Mouse (Mus musculus) Patski (cell line): ENCODE measurements around the gene Cyb5d2. TPM values are rescaled to one million over a fixed set of nuclear protein-coding genes. Genes with fewer than 3 reads are reported as not detected.
A peak's percentile ranks its signal among the peaks of the same experiment; 100 is the strongest.

Source experiments
- ATAC-seq: fragments of 100-300 bp; one replicate; pipeline ENCODE4 v1.8.0; 2021
- CTCF ChIA-PET: fragments of 350-600 bp; sonication (Branson Sonifier 250); formaldehyde crosslinking; loops from one replicate; lab custom pipeline; 2022; ENCODE audit warnings: inconsistent platforms; lab: Charles Lee
- POLR2A ChIA-PET: fragments of 350-600 bp; sonication (Branson Sonifier 250); formaldehyde crosslinking; loops from one replicate; lab custom pipeline; 2022; ENCODE audit warnings: antibody characterized with exemption, inconsistent platforms; lab: Charles Lee
- DNase-seq: peaks from one replicate; pipeline ENCODE4 v3.0.0-alpha.2; 2011; ENCODE audit warnings: low read depth, low spot score
- H3K27me3 ChIP-seq: fragments of 371-371 bp; one replicate; pipeline ENCODE4 v1.5.1; 2021
- CTCF ChIP-seq: fragments of 100-300 bp; IDR thresholded peaks from one replicate; pipeline ENCODE4 v1.5.1; 2021
- in situ Hi-C: fragments of 300-500 bp; cut with MboI; formaldehyde crosslinking; loops from 3 replicates; pipeline ENCODE4 v1.11.1; 2018; ENCODE audit warnings: low pct_unique_long_range_greater_than_20kb, mixed read lengths
- polyA plus RNA-seq: library from polyadenylated mRNA; unstranded; gene quantifications from one replicate; pipeline ENCODE4 v1.2.3, GENCODE M21; 2021

The Cyb5d2 gene
- 9.3 TPM for polyA plus RNA-seq

DNA sequence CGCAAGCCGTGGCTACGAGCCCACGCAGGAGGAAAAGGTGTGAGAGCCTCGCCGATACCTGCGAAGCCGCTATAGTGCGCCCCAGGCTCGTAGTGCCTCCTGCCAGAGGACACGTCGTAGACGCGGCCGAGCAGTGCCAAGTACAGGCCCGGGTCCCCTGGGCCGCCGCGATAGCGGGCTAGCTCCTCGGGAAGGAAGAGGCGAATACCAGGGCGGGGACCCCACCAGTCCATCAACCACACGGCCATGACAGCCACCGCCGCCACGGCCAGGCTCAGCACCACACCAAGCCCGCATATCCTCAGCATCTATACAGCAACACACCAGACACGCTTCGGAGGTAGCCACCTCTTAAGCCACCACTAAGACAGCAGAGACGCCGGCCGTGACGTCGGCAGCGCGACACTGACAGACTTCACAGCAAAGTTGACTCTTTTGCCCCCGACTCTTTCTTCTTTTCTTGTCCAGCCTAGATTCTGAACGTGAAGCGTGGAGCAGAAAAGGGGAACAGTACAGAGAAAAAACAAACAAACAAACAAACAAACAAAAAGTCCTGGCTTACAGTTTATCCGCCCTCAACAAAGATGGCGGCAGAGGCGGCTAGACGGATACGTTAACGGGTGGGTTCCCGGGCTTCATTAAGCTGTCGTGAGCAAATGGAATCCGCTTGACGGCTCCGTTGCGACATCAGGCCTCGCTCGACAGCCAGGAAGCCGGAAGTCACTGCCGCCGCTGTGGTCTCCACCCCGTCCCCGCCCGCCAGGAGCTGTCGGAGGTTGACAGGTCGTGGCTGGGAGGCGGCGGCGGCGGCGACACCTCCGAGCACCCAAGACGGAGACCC is at the start of gene Cyb5d2, which contains the start of gene Zzef1:
Gene Cyb5d2 (minus strand): TSS at position 688 of the 841 bp plus-strand sequence.
Gene Zzef1 (plus strand): TSS at position 772 of the 841 bp plus-strand sequence.
- peak; percentile 68 for ATAC-seq
- CTCF ChIA-PET, result no interaction called here
- peak; percentile 79 for DNase-seq
- no peaks in the 10 kb centered on the region for H3K27me3 ChIP-seq
- in situ Hi-C loops, result no loop called here
- no peak for TF ChIP-seq CTCF
- POLR2A ChIA-PET, result interaction anchor here (0.6 kb wide), 1 partner anchor 276 kb away, joined by 3 read pairs; no protein-coding TSS in a partner anchor

DNA sequence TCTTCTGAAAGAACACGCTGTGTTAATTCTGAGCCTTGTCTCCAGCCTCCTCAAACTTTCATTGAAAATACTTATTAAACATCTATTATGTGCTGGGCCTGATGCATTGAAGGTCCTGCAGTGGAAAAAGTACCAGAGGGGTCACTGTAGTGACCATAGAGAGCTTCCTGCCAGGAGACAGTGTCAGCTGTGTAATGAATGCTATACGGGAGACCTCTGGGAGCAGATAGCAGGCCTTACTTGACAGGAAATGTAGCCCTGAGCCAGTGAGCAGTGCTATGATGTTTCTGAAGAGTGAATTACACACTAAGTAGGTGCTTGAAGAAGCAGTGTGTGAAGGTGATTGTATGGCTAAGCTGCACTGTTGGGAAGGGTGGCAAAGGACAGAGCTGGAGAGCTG is 49.6 kb upstream of the Cyb5d2 start:
- DNase-seq (no peak), ATAC-seq (no peak)
- no peaks in the 10 kb centered on the region for H3K27me3 ChIP-seq
- in situ Hi-C loops, result no loop called here
- CTCF ChIA-PET, result no interaction called here
- POLR2A ChIA-PET, result no interaction called here
- no peak for TF ChIP-seq CTCF

DNA sequence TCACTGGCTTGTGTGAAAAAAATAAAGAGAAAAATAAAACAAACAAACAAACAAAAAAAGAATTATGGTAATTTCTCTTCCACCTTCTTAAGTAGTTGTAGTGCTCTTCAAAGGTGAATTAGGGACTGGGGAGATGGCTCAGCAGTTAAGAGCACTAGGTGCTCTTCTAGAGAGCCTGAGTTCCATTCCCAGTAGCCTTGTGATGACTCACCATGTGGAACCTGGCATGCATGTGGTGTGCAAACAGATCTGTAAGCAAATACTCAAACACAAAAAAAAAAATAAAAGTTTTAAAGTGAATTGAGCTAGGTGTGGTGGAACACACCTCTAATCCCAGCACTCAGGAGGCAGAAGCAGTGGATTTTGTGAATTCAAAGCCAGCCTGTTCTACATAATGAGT is 47.6 kb upstream of the Cyb5d2 start:
- H3K27me3 ChIP-seq, result no peaks in the 10 kb centered on the region
- CTCF ChIA-PET, result no interaction called here
- no peak for ATAC-seq
- POLR2A ChIA-PET, result no interaction called here
- in situ Hi-C loops, result no loop called here
- TF ChIP-seq CTCF, result no peak
- no peak for DNase-seq

DNA sequence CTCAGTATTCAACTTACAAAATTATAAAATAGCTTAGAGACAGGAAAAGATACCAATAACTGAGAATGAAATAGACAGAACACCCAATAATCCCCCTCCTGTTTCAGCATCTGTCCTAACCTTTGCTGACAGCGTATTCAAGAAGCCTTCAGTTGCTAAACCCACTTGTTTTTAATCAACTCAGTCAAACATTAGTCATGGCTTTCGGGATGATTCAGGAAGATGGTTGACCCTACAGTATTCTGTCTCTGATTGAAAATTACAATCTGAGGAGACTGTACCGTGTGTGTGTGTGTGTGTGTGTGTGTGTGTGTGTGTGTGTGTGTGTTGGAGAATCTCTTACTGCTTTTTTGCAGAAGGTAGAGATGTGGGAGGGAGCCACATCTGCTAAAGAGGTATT is 46.8 kb upstream of the Cyb5d2 start:
- DNase-seq, result no peak

DNA sequence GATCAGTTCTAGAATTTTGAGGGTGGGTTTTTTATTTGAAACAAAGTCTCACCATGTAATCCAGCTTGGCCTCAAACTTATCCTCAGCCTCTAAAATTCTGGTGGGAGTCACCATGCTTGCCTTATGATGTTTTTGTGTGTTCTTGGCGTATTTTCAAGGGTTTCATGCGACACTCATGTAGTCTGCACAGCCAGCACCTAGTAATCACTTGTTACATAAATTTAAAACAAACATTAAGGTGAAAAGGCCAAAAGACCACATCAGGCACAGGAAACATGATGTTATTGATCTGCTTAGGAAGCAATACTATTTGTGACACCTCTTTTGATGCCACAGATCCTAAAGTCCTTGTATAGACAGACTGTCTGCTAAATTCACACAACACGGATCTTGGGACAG is 33.9 kb upstream of the Cyb5d2 start:
- in situ Hi-C loops, result no loop called here
- H3K27me3 ChIP-seq, result no peaks in the 10 kb centered on the region
- DNase-seq (no peak), ATAC-seq (no peak)
- TF ChIP-seq CTCF, result no peak
- CTCF ChIA-PET, result interaction anchor here (1.5 kb wide), 1 partner anchor 11 kb away, joined by 4 read pairs; no protein-coding TSS in a partner anchor
- POLR2A ChIA-PET, result no interaction called here

More for the DNA sequence above, 46.8 kb upstream of the Cyb5d2 start:
- ChIA-PET CTCF (interaction anchor here (1.1 to 1.3 kb wide), 2 partner anchors 15 to 35 kb away, joined by 3 read pairs; no protein-coding TSS in a partner anchor), POLR2A (no interaction called here)
- in situ Hi-C loops, result no loop called here
- no peaks in the 10 kb centered on the region for H3K27me3 ChIP-seq
- no peak for ATAC-seq
- TF ChIP-seq CTCF, result no peak

DNA sequence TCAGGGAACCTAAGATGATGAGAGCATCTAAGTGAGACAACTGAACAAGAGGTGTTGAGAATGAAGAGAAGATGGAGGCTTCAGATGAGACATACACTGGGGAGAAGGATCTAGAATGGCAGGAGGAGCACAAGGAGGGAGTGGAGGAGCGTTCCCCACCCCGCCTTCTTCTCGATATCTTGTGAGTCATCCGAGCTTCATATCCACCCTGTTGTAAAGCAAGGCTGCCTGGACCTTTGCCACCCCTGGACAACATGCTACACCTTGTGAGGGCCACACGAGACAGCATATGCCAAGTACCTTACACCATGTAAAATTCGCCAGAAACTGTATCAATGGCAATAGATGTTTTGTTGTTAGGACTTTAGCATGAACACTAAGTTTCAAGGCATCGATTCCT is 25.1 kb upstream of the Cyb5d2 start:
- no peak for TF ChIP-seq CTCF
- ChIA-PET POLR2A (no interaction called here), CTCF (no interaction called here)
- no peaks in the 10 kb centered on the region for H3K27me3 ChIP-seq
- in situ Hi-C loops, result no loop called here
- ATAC-seq, result no peak
- no peak for DNase-seq

DNA sequence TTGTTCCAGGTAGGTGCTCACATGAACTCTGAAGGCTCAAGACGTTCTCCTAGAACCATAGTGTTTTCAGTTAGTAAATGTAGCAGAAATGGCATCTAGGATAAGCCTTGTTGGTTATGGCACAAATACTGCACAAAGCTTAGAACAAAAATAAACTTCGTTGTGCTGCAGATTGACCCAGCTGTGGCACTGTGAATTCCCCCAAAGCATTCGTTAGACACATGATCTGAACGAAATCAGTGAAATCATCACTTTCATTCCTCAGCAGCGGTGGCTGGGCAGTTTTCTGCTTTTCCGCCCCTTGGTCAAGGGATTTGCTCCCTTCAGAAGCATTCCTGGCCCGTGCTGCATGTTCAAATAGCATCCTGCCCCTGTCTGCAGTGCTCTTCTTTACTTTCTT is 22.1 kb upstream of the Cyb5d2 start:
- in situ Hi-C loops, result no loop called here
- POLR2A ChIA-PET, result no interaction called here
- DNase-seq (no peak), ATAC-seq (no peak)
- CTCF ChIA-PET, result no interaction called here
- no peak for TF ChIP-seq CTCF
- no peaks in the 10 kb centered on the region for H3K27me3 ChIP-seq

DNA sequence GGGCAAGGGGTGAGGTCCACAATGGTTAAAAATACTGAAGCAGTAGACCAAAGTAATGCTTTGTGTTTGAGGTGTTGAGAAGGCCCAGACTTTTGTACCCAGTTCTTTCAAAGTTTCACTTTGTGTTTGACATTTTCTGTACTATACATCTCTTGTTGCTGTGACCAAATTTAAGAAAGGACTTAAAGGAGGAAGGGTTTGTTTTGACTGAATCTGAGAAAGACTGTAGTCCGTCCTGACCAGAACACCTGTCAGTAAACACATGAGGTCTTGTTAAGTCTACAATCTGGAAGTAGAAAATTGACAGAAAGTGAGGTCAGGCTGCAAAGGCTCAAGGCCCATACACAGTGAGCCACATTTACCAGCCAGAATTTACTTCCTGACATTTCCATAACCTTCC is 20.9 kb upstream of the Cyb5d2 start:
- no peak for ATAC-seq
- DNase-seq, result no peak
- POLR2A ChIA-PET, result no interaction called here
- CTCF ChIA-PET, result no interaction called here
- H3K27me3 ChIP-seq, result no peaks in the 10 kb centered on the region
- in situ Hi-C loops, result no loop called here
- no peak for TF ChIP-seq CTCF

DNA sequence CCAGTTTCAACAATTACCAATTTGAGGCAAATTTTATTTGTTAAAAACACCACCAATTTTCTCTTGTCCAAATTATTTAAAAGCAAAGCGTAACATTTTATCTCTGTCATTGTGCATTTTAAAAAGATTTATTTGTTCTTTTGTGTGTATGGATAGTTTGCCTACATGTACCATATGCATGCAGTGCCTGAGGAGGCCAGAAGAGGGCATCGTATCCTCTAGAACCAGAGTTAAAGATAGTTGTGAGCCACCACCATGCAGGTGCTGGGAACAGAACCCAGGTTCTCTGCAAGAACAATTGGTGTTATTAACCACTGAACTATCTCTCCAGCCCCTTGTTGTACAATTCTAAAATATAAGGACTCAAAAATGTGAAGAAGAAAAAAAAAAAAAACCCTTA is 18.2 kb upstream of the Cyb5d2 start:
- POLR2A ChIA-PET, result interaction anchor here (1.3 kb wide), 1 partner anchor 20 kb away, joined by 3 read pairs; no protein-coding TSS in a partner anchor
- in situ Hi-C loops, result no loop called here
- no peak for ATAC-seq
- TF ChIP-seq CTCF, result peak; percentile 51
- DNase-seq, result no peak
- CTCF ChIA-PET, result interaction anchor here (0.8 kb wide), 1 partner anchor 243 kb away, joined by 3 read pairs; no protein-coding TSS in a partner anchor
- H3K27me3 ChIP-seq, result no peaks in the 10 kb centered on the region

DNA sequence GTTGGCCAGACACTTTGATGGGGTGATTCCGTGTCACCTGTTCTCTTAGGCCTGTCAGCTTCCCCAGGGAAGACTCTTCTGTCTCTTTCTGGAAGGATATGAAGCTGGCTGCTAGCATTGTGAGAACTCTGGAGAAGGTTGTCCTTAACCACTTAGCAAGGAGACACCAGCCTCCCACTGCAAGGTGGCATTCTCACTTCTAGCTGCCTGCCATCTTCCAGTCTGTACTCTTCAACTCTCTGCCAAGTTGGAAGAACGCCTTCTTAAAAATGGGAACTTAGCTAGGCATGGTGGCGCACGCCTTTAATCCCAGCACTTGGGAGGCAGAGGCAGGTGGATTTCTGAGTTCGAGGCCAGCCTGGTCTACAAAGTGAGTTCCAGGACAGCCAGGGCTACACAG is 17.7 kb upstream of the Cyb5d2 start:
- no peak for TF ChIP-seq CTCF
- ATAC-seq, result no peak
- ChIA-PET CTCF (interaction anchor here (0.8 kb wide), 1 partner anchor 242 kb away, joined by 3 read pairs; no protein-coding TSS in a partner anchor), POLR2A (interaction anchor here (1.3 kb wide), 1 partner anchor 19 kb away, joined by 3 read pairs; no protein-coding TSS in a partner anchor)
- no peaks in the 10 kb centered on the region for H3K27me3 ChIP-seq
- DNase-seq, result no peak
- in situ Hi-C loops, result no loop called here

DNA sequence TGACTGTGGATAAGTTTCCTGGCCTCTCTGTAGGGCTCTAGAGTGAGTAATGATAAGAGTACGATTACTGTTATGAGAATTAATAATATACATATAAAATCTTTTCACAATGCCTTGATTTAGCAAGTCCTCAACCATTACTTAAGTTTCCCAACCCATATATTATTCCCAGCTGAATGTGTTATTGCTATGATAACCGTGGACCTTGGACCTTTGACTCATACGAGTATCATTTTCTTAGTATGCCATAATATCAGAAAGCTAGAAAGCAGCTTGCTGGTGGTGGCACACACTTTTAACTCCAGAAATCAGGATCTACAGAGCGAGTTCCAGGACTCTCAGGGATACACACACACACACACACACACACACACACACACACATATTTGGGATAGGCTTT is 12.1 kb upstream of the Cyb5d2 start:
- H3K27me3 ChIP-seq, result no peaks in the 10 kb centered on the region
- in situ Hi-C loops, result no loop called here
- ChIA-PET POLR2A (interaction anchor here (0.6 kb wide), 1 partner anchor 600 kb away, joined by 5 read pairs; no protein-coding TSS in a partner anchor), CTCF (interaction anchor here (1.1 to 1.4 kb wide), 2 partner anchors 10 to 34 kb away, joined by 3 read pairs; no protein-coding TSS in a partner anchor)
- ATAC-seq, result no peak
- no peak for DNase-seq
- TF ChIP-seq CTCF, result no peak
